Mouse (Mus musculus): ENCODE measurements at regions not wholly inside any gene's neighbourhood (a gene's known extent, or its start where the extent isn't known, plus 50 kb on each side); places are given as distances from the start of the nearest gene placed in this dataset.
A peak's percentile ranks its signal among the peaks of the same experiment; 100 is the strongest.

GRCm38 (mm10) chr5:148742158-148742835, 186.8 kb downstream of the Katnal1 start:
- no peak for DNase-seq

- no peak for DNase-seq
Measured at GRCm38 (mm10) chr5:148741267-148742004, 187.7 kb downstream of the Katnal1 start.

DNA sequence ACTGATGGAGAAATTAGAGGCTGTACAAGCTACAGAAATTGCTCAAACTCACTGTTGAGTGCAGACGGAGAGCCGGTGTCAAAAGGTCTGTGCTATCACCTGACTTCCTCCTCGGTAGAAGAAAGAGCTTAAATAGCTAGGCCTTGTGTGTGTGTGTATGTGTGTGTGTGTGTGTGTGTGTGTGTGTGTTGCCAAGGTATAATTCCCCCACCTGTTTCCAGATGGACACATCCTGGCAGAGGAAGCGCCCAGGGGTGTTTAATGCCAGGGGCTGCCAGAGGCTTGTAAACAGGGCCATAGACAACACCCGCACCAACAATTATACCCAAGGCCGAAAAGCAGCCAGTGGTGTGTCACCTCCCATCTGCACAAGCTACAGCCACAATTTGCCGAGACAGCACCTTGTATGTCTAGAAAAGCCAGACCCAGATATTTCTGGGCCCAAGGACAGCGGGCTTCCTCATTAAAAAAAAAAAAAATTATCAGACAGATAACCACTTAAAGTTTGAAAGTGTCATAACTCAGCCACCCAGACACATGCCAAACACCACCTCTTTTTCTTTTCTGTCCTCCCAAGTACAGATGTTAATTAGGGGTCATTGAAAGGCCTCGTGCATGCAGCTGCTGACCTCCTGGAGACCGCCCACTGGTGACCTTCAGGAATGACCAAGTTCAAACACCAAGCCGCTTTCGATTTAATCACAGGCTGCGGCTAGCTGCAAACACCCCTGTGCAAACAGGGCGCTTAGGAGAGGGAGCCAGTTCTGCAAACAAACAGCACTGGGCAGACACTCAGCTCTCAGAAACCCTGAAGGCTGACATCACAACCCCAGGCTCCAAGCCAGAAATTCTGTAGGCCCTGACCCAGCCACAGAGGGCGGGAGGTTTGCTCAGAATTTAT, 188.0 kb upstream of the Ubl3 start:
- peak; percentile 54 for DNase-seq

DNA sequence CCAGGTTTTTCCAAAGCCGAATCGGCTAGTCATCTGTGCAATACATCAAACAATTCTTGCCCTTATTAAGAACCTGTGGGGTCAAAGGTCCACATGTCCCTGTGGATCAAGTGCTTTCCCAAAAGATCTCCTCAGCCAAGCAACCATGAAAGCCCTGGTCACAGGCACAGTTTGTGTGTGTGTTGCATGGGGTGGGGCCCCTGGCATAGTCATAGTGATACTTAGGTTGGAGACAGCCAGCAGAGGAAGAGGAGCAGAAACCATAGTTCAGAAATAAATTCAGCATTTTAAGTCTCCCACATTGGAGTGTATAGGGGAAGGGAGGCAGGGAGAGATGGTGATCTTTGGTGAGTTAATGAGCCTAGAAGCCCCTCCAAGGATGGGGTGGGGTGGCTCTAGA, 187.1 kb upstream of the Ubl3 start:
- DNase-seq: no peak

- DNase-seq: no peak
Measured at GRCm38 (mm10) chr5:148739141-148739540, 186.6 kb upstream of the Ubl3 start.

DNA sequence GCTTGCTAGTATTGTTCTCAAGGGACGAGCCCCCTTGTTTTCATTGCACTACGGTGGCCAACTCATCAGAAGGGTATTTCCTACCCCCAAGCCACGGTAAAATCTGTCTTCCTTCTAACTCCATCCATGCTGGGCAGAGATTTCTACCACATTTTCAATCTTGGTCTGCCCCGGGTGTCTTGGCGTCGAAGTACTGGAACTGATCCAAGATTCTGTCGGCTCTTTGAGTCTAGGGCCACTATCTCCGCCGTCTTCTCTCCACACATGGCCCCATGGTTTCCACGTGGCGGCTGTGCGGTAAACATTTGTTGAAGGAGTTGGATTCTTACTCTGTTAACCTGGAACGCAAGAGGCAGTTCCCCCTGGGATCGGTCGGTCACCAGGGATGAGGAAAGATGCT, 177.0 kb upstream of the Ubl3 start:
- DNase-seq: no peak

DNA sequence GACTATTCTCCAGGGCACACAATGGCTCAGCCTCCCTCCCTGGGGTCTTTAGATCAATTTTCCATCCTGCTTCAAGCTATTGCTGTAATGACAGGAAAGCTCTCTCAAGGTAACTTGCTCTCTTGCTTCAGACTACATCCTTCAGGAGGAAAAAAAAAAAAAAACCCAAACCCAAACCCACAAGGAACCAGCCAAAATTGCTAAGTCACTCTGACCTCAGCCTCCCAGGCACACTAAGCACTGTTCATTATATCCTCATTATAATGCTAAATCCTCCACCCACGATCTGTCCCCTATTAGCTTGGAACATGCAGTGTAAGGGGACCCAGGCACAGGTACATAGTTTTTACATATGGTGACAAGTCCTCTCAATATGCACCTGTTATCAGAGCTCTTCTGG, 175.9 kb upstream of the Ubl3 start:
- DNase-seq: no peak

GRCm38 (mm10) chr5:148726442-148726841, 173.9 kb upstream of the Ubl3 start:
- no peak for DNase-seq

DNA sequence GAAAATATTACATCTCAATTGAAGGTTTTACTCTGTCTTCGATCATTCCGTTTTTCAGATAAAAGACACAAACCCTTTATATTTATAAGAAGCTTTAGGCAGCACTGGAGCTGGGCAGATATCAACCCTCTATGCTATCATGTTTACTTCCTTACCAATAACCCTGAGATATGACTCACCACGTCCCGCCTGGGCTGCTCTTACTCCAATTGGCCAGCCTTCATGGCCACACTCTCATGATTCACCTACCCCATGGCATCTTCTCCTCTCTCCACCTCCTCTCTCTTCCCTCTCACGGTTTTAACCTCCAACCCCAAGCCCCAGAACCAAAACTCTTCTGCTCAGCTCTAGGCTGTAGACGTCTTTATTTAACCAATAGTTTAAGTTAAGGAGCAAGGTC, 171.9 kb upstream of the Ubl3 start:
- no peak for DNase-seq

DNA sequence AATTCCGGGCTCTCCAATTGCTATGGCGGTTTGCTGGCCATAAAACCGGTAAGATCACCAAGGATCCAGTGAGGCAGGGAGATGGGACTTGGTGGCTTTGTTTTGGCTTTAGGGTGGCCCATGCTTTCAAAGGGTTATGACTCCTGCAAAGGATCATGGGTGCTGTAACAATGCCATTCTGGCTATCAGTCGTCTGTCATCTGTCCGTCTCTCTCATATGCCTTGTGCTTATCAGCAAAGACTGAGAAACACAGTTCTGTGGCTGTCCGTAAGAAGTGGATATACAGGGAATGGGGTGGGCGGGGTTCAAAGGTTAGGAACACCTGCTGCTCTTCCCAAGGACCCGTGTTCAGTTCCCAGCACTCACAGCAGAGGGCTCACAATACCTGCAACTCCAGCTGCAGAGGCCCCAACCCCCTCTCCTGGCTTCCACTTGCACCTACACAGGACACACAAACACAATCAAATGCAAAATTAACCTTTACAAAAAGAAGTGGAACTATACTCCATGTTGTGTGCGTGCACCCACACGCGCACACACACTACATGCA, 171.2 kb upstream of the Ubl3 start:
- DNase-seq: no peak

DNA sequence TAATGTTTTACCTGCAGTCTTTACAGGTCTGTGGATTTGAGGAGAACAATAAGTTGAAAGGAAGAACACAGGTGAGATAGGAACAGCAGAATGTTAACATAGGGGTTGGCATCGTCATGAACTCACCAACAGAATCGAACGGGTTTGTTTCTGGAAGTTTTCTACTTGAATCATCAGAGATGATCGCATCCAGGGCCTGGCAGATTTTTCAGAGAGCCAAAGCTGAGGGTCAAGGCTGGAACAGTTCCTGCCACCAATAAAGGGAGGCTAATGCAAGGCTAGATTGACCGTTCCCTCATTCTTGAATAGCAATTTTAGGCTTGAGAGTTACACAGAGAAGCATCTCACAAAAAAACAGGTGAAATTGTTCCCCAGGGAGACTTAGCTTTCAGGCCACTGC, 168.0 kb upstream of the Ubl3 start:
- no peak for DNase-seq

DNA sequence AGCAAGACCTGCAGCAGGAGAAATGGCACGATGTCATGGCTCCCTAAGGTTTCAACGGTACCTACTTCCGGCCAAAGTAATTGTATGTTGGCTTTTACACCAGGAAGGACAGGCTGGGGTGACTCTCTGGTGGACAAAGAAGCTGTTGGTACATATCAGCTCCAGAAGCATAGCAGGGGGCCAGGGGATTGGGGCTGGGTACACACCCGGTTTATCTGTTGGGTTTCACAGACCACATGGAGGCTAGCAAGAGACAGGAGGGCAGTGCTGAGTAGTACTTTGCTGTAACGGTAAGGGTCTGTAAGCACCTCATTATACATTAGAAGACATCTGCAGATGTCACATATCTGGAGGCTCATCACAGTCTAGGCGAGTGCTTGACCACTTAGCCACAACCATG, 164.0 kb upstream of the Ubl3 start:
- DNase-seq: no peak

DNA sequence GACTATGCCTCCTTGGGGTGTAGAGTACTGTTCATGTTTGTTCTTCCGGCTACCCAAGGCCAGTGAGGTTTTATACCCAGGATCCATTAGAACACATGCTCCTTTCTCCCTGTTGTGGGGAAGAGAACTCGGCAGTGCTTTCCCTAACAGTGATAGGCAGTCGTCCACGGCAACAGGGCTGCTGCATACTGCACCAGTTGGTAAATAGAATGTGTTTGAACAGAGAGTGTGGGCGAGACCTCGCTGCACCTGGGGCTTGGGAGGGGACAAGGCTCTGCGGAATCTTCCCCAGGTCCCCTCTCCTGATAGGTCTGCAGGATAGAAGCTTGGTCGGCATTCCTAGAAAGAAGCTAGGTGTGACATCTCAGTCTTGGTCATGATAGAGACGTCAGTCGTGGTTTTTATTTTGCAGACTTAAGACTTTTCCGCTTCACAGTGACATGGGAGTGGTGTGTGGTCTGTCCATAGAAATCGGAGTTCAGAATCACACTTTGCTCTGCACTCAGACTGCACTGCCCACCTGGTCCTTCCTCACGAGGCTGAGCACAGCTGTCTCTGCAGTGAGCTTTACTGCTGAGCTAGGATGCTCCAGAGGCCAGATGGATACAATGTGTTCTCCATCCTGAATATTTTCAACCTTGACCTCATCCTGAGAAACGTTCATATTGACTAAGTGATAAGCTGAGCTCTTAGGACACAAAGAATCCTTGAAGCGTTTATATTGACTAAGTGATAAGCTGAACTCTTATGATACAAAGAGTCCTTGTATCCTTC, 162.8 kb upstream of the Ubl3 start:
- DNase-seq: no peak

DNA sequence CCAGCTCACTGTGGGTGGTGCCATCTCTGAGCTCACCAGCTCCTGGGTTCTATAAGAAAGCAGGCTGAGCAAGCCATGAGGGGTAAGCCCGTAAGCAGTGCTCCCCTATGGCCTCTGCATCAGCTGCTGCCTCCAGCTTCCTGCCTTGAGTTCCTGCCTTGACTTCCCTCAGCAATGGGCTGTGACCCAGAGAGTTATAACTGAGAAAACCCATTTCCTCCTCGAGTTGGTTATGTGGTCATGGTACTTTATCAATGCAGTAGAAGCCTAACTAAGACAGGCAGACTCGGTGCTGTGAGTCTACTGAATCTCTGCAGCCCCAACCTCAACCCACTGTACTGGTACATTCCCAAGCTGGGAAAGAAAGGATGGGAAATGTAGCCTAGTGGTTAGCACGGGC, 162.2 kb upstream of the Ubl3 start:
- no peak for DNase-seq

DNA sequence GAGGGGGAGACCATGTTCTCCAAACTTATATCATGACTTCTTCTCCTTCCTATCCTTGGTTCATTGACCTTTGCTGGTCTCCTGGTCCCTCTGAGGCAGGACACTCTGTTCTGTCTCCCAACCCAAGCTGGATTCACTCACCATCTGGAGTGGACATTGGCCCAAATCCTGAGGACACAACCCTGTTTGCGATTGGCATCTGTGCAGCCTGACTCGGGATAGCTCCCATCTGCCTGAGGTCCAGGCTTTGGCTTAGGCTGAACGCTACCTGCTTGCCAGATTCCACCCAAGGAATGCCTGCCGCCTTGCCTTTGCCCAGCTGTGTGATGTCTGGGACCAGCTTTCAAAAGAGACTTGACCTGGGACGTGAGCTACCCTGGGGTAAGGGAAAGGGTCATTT, 161.2 kb upstream of the Ubl3 start:
- DNase-seq: no peak

GRCm38 (mm10) chr5:148713039-148713438, 160.4 kb upstream of the Ubl3 start:
- no peak for DNase-seq

DNA sequence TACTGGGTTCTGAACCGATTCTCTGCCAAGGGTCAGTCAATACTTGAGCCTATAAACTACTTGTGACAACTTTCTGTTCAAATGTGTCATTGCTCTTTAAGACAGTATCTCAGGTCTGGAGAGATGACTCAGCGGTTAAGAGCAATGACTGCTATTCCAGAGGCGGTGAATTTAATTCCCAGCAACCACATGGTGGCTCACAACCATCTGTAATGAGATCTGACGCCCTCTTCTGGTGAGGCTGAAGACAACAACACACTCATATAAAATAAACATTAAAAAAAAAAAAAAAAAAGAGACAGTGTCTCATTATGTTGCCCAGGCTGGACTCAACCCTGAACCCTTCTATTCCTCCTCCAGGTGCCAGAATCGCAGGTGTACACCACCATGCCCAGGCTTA, 159.0 kb upstream of the Ubl3 start:
- DNase-seq: no peak

DNA sequence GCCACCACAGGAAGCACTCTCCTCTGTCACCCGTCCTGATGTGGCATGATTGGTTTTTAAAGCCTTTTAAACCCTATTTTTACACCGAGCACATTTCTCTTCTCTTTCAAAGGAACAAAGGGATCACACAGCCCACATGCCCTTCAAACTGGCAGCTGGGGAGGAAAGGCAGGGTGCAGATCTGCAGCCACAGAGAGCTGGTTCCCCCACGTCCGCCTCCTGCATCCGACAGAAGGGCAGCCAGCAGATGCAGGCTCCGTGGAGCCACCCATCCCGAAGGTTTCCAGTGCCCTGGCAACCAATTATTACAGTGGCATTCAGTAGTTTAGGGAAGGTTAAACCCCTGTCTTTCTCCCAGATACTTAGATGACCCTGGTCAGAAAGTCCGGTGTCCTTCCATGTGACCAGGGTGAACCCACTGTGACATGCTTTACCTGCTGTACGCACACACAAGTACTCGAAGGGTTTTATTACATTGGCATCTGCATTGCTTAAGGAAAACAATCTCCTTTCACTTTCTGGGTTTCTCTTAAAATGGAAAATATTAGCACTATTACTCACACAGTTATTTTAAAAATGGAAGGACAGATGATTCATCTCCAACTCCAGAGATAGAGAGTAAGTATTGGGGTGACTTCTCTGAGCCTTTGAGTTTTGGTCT, 156.7 kb upstream of the Ubl3 start:
- no peak for DNase-seq

DNA sequence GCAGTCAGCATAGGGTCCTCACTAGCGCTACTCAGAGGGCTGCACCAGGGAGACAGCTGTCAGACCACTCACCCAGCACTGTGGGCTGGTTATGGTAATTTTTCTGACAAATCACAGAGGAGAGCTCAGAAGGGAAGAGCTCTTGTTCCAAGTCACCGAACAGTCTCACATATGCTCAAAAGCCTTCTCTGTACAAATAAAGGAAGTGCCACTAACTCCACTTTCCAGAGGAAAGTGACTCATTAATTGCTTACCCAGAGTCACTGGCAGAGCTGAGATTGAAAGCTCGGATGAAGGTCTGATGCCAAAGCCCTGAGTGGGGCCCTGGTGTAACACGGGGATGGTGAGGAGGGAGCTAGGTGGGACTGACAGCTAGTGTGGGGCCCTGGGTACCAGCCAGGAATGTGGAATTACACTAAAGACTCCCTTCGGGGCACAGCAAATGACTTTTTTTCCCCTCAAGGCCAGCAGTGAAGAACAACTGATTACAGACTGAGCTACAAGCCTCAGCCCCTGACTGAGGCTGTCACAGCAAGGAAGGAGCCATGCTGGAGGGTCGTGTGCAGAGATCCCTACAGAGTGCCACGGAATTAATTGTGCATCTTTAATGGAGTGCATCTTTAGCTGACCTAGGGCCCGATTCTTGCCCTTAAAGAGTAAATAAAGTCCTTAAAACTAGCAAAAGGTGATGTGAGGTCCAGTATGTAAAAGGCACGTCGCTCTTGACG, 155.6 kb upstream of the Ubl3 start:
- DNase-seq: no peak

DNA sequence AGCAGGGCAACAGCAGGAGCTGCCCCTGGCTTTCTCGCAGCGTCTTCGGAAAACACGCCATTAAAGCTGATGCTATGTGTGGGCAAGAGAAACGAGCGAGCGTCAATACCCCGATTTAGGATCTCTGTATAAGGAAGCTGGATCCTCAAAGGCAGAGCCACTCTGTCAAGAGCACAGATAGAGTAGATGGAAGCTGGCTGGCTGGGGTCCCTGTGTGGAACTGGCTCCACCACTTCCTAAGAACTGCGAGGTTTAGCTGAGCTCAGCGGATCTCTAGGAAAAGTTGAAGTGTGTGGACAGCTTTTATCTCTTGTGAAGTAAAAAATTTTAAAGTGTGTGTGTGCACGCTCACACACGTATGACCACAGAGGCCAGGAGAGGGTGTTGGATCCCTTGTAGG, 154.7 kb upstream of the Ubl3 start:
- DNase-seq: no peak

Data from gastrocnemius, postnatal 10 days (tissue).